Mouse (Mus musculus) liver, adult 2 months (tissue): ENCODE results near the gene Dcpp3. TPM values are rescaled to one million over a fixed set of nuclear protein-coding genes. Genes with fewer than 3 reads are reported as not detected.
"Not testable (repeated sequence)": the region's sequence is repeated elsewhere in the genome, so short reads cannot be mapped to it uniquely, and the experiment has no call there.

ENCODE experiments used
- DNase-seq: peaks from one replicate; pipeline ENCODE4 v3.0.0-alpha.2; 2011; ENCODE audit warnings: low read depth, low spot score; ENCODE audit errors: extremely low read depth
- H3K27ac ChIP-seq: fragments of 200-500 bp; replicated peaks from 2 replicates; pipeline ENCODE4 v1.5.1; 2012; ENCODE audit warnings: low read depth, mild to moderate bottlenecking, control low read depth, inconsistent platforms, low read length; ENCODE audit not compliant: insufficient read depth
- H3K27me3 ChIP-seq: fragments of 200-500 bp; 2 replicates; pipeline ENCODE4 v1.6.1; 2012; ENCODE audit warnings: mild to moderate bottlenecking, moderate library complexity, low read length, inconsistent platforms; ENCODE audit not compliant: control insufficient read depth, insufficient read depth
- H3K36me3 ChIP-seq: fragments of 200-500 bp; 2 replicates; pipeline ENCODE4 v1.6.1; 2012; ENCODE audit warnings: low read length, inconsistent platforms; ENCODE audit not compliant: control insufficient read depth, insufficient read depth
- H3K4me1 ChIP-seq: fragments of 200-500 bp; 2 replicates; pipeline ENCODE4 v1.6.1; 2011; ENCODE audit warnings: low read length; ENCODE audit not compliant: control insufficient read depth, insufficient read depth
- H3K4me3 ChIP-seq: fragments of 200-500 bp; 2 replicates; pipeline ENCODE4 v1.5.1; 2011; ENCODE audit warnings: low read depth, mild to moderate bottlenecking, control low read depth, low read length, moderate library complexity; ENCODE audit not compliant: insufficient read depth
- H3K79me2 ChIP-seq: fragments of 200-500 bp; 2 replicates; pipeline ENCODE4 v1.6.1; 2012; ENCODE audit warnings: inconsistent platforms, mild to moderate bottlenecking, low read length, moderate library complexity; ENCODE audit not compliant: control insufficient read depth, insufficient read depth
- H3K9ac ChIP-seq: fragments of 200-500 bp; 2 replicates; pipeline ENCODE4 v1.6.1; 2012; ENCODE audit warnings: low read depth, mild to moderate bottlenecking, control low read depth, inconsistent platforms, low read length
- CTCF ChIP-seq: fragments of 200-500 bp; IDR thresholded peaks from 2 replicates; pipeline ENCODE4 v1.5.1; 2011; ENCODE audit warnings: low read depth, low read length, control low read depth
- POLR2A ChIP-seq: fragments of 200-500 bp; IDR thresholded peaks from 2 replicates; pipeline ENCODE4 v1.6.1; 2011; ENCODE audit warnings: low read length, control low read depth; ENCODE audit not compliant: insufficient read depth; ENCODE audit errors: extremely low read depth
- WGBS: fragments of 180-500 bp; shearing (Covaris S2); methylation state at CpG from one replicate; pipeline ENCODE4 v1.1.7; 2018; 5-methylcytosine and 5-hydroxymethylcytosine counted together
- polyA plus RNA-seq: library from polyadenylated mRNA; depleted of rRNA; stranded (reverse); fragments of >200 nt; gene quantifications from 2 replicates; pipeline ENCODE4 v1.2.3, GENCODE M21; 2012; rRNA removed
- total RNA-seq: library from RNA; depleted of rRNA; stranded (reverse); fragments of >200 nt; gene quantifications from 2 replicates; pipeline ENCODE4 v1.2.3, GENCODE M21; 2014; rRNA removed

Gene Dcpp3
- total RNA-seq, result not detected in 2 replicates
- polyA plus RNA-seq, result not detected in 2 replicates

DNA sequence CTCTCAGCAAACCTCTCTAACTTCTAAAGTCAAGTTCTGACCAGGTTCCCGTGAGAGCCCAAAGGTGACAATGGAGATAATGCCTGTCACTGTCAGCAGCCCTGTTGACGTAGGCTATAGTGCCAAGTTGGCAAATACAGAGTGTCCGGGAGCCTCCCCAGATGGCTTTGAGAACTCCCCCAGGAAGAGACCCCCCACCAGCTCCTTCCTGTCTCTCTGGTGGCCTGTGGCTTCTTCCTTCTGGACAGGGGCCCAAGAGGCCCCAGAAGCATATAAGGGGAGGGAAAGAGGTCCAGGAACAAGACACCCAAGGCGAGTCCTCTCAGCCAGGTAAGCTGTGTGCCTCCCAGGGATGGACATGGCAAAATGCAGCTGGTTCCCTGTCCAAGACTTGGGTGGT is at the start of gene Dcpp3:
Gene Dcpp3, plus strand, starts transcription at position 301 of the 400 bp plus-strand sequence.
- H3K4me3 ChIP-seq, H3K36me3 ChIP-seq, H3K79me2 ChIP-seq, H3K27ac ChIP-seq, DNase-seq, H3K9ac ChIP-seq, H3K27me3 ChIP-seq, H3K4me1 ChIP-seq: not testable (repeated sequence)
- WGBS, result 51% methylated on average over 4 of the region's 4 CpGs

DNA sequence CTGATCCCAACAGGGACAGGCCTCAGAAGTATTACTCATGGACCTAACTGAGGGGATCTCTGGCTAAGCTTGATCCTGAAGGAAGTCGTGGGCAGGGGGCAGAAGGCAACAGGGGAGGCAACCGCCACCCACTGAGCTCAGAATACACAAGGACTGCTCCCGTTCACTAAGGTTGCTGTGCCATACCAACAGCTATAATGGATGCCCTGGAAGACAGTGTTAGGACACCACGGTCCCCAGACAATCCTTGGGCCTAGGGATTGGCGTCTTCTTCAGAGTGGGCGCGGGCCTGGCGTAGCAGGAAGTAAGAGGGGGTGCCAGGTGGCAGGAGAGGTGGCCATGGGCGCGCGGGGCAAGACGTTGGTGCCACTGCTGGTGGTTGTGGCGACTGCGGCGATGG is 49.5 kb upstream of the Dcpp3 start, which contains the start of gene Prss21:
Gene Prss21, plus strand, starts transcription at position 301 of the 400 bp plus-strand sequence.
- H3K27me3 ChIP-seq, result no peaks in the 10 kb centered on the region
- no peak within 1 kb of the TSS for H3K9ac ChIP-seq
- H3K4me1 ChIP-seq, result no peaks in the 10 kb centered on the region
- H3K79me2 ChIP-seq, result no peaks in the 10 kb centered on the region
- no peak for TF ChIP-seq CTCF
- TF ChIP-seq POLR2A, result no peak
- H3K4me3 ChIP-seq, result no peak within 1 kb of the TSS
- H3K36me3 ChIP-seq, result no peaks in the 10 kb centered on the region
- no peak for DNase-seq
- 89% methylated on average over 15 of the region's 15 CpGs for WGBS
- no peak within 1 kb of the TSS for H3K27ac ChIP-seq

DNA sequence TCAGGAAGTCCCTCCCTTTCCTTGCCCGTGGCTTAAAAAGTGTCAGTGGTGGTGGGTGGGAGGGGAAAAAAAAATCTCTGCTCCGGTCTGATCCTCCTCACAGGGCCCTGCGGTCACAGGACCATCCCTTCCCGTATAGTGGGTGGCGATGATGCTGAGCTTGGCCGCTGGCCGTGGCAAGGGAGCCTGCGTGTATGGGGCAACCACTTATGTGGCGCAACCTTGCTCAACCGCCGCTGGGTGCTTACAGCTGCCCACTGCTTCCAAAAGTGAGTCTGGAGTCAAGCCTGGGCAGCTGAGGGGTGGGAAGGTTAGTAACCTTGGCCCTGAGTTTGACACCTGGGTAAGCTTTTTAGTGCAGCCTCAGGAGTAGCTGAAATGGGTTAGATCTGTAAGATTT is 48.7 kb upstream of the Dcpp3 start:
- no peak for DNase-seq
- Histone ChIP-seq H3K36me3 (no peaks in the 10 kb centered on the region), H3K4me1 (no peaks in the 10 kb centered on the region), H3K79me2 (no peaks in the 10 kb centered on the region), H3K9ac (no peak overlapping the region), H3K27ac (no peak overlapping the region), H3K27me3 (no peaks in the 10 kb centered on the region), H3K4me3 (no peak overlapping the region)
- TF ChIP-seq CTCF (no peak), POLR2A (no peak)
- 85% methylated on average over 11 of the region's 11 CpGs for WGBS

DNA sequence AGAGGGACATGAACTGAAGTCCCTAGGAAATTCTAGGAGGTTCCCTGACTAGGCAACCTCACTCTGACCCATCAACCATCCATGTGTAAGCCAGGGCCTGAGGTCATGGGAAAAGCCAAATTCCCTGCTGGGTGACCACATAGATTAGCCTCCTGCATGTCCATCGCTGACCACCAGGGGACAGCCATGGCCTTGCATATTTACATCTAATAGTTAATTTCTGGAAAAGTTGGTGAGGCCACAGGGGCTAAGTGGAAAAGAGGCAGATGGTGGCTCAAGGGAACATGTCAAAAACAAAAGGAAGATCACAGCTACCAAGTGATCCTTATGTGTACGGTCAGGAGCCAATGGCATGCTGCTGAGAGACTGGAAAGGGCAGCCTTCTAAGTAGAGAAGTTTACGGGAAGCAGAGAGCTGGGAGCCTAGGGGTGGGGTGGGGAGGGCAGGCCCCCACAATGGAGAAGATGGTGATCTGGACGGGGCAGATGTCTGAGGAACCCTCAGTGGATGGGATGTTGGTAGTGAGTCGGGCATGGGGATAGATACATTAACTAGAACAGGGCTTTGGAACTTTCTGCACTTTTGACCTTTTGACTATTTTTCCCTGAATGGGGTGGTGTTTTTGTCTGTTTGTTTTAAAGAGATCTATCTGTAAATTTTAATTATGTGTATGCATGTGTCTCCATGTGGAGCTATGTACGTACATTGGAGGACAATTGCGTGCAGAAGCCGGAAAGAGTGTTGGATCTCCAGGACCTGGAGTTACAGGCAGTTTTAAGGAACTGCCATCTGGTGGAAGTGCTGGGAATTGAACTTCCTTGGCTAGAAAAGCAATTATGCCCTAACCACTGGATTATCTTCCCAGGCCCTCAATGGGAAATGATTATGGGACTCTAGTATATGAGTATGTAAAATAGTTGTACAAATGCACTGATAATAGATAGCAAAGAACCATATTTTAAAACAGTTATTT is 43.1 kb upstream of the Dcpp3 start:
- TF ChIP-seq CTCF (peak; percentile 82), POLR2A (no peak)
- Histone ChIP-seq H3K9ac (no peak overlapping the region), H3K27me3 (no peaks in the 10 kb centered on the region), H3K27ac (no peak overlapping the region), H3K79me2 (no peaks in the 10 kb centered on the region), H3K4me1 (no peaks in the 10 kb centered on the region), H3K4me3 (no peak overlapping the region), H3K36me3 (no peaks in the 10 kb centered on the region)
- peak; percentile 48 for DNase-seq
- WGBS, result 39% methylated on average over 8 of the region's 8 CpGs

DNA sequence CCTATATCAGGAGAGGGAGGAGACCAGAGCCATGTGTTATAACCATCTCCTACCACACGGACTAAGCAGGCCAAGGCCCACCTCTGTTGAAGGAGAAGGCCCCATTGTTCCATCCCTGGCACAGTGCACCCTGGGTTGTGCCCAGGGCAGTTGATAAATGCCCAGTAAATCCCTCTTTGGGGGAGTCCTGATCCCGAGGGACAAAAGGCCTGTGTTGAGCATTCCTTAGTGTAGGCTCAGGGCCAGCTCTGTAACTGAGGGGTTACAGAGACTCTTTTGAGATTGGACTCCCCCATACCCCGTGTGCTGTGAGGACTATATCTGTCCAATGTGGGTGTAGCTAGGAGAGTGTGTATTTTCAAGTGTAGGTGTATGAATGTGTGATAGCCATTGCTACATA is 40.5 kb upstream of the Dcpp3 start:
- DNase-seq, result no peak
- Histone ChIP-seq H3K9ac (no peak overlapping the region), H3K27ac (no peak overlapping the region), H3K36me3 (no peaks in the 10 kb centered on the region), H3K4me3 (no peak overlapping the region), H3K4me1 (no peaks in the 10 kb centered on the region), H3K27me3 (no peaks in the 10 kb centered on the region), H3K79me2 (no peaks in the 10 kb centered on the region)
- TF ChIP-seq POLR2A, result no peak
- WGBS, result 68% methylated on average over 3 of the region's 3 CpGs

DNA sequence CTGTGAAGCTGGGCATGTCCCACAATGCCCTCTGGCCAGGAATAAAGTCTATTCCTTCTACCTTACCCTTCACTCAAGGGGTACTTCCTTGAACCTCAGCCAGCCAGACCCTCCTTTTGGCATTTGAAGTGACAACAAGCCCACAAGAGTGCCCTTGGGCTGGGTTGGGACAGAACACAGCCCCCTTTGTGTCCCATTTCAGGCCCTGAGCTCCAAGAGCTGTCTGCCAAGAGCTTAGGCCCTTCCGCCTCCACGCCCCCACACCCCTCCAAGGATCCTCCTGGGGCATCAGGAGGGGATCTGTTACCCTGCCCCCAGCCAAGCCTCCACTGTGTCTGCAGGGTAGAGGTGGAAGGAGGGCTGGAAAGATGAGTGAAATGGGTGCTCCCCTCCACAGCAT is 40.1 kb upstream of the Dcpp3 start:
- TF ChIP-seq POLR2A, result no peak
- no peak for TF ChIP-seq CTCF
- 100% methylated on average over 2 of the region's 2 CpGs for WGBS
- DNase-seq, result no peak

DNA sequence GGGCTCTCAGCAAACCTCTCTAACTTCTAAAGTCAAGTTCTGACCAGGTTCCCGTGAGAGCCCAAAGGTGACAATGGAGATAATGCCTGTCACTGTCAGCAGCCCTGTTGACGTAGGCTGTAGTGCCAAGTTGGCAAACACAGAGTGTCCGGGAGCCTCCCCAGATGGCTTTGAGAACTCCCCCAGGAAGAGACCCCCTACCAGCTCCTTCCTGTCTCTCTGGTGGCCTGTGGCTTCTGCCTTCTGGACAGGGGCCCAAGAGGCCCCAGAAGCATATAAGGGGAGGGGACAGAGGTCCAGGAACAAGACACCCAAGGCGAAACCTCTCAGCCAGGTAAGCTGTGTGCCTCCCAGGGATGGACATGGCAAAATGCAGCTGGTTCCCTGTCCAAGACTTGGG is 36.7 kb upstream of the Dcpp3 start, which contains the start of the genes Dcpp1 and Dcpp2:
Gene Dcpp1, plus strand, starts transcription at position 301 of the 400 bp plus-strand sequence.
Gene Dcpp2, plus strand, starts transcription at position 305 of the 400 bp plus-strand sequence.
- H3K4me1 ChIP-seq, DNase-seq, H3K27ac ChIP-seq, H3K4me3 ChIP-seq, H3K27me3 ChIP-seq, H3K9ac ChIP-seq, H3K36me3 ChIP-seq, H3K79me2 ChIP-seq: not testable (repeated sequence)
- 57% methylated on average over 4 of the region's 4 CpGs for WGBS

More for the DNA sequence above, 40.1 kb upstream of the Dcpp3 start:
- no peak overlapping the region for H3K4me3 ChIP-seq
- H3K36me3 ChIP-seq, result no peaks in the 10 kb centered on the region
- H3K79me2 ChIP-seq, result no peaks in the 10 kb centered on the region
- H3K9ac ChIP-seq, result no peak overlapping the region
- H3K27me3 ChIP-seq, result no peaks in the 10 kb centered on the region
- no peak overlapping the region for H3K27ac ChIP-seq
- H3K4me1 ChIP-seq, result no peaks in the 10 kb centered on the region
